Mouse (Mus musculus) layer of hippocampus, postnatal 25 days (tissue): ENCODE results near the gene Strn4. TPM values are rescaled to one million over a fixed set of nuclear protein-coding genes. Genes with fewer than 3 reads are reported as not detected.

Experiments
- DNase-seq, 2 experiments: peaks; one replicate each; pipeline ENCODE4 v3.0.0; 2022; ENCODE audit warnings: mixed read lengths in 2 of 2, low spot score in 1 of 2; ENCODE audit errors: extremely low spot score in 1 of 2
- total RNA-seq, 2 experiments: library from RNA; stranded (reverse); gene quantifications; 2 replicates each; pipeline ENCODE4 v1.2.3; 2021

Gene Strn4
- total RNA-seq, 2 experiments from 2014 or later: 322 to 327 TPM

DNA sequence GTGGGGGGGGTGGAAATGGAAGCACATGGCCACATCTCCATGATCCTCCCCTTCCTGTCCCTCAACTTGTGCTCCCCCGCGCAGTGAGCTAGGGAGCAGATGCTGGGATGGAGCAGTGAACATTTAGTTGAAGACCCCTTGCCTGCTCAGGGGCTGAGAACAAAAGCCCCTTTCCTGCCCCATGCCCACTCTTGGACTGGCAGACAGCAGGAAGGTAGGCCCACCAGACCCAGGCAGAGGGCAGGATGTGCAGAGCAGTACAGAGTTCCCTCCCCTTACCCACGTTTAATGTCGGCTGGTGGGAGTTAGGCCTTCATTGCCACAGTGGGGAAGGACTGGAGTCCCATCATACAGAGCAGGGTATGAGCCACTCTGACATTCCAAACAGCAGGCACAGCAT lies 25.4 kb downstream of the Strn4 start:
- no peak for DNase-seq

DNA sequence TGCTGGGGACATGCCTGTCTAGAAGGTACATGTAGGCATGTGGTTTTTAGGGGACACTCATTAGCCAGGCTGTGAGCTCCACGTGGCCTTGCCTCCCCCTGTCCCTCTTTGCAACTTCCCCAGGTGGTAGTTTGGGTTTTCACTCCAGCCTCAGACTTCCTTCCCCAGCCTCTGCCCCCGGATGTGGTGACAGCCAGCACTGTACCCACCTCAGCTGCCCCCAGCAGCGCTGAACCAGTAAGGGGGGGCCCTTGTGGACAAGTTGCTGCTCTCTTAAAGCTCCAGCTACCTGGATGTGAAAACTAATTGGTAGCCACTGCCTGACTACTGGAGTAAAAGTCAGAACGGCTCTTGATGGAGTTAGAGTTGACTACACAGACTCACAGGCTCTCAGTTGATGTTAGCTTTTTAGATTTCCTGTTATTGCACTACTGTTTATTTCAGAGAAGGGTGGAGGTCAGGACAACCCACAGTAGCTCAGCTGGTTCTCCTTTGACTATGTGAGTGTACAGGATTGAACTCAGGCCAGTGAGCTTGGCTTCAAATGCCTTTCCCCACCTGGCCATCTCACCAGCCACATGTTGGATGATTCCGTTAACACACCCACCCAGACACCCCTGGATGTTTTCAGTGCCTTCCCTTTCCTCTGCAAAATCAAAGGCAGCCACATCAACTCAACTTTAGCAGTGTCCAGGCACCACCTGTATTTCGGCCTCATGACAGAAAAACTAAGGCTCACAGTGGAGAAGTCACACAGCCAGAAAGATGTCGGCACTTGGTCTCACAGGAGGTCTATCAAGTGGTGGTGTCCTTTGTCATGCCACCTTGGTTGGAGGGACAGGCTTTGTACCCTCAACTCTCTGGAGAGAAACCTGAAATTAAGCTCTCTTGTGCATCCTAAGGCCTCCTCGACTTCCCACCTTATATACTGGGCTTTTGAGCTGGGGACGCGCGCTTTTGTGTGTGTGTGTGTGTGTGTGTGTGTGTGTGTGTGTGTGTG lies 26.2 kb downstream of the Strn4 start:
- DNase-seq: no peak

GRCm38 (mm10) chr7:16842645-16843063 lies 27.0 kb downstream of the Strn4 start, which contains the start of gene Prkd2:
Gene Prkd2, plus strand, starts transcription at chr7:16842902.
- DNase-seq: peak; percentile 82 to 85

GRCm38 (mm10) chr7:16843441-16844171 lies 27.9 kb downstream of the Strn4 start:
- DNase-seq: no peak

DNA sequence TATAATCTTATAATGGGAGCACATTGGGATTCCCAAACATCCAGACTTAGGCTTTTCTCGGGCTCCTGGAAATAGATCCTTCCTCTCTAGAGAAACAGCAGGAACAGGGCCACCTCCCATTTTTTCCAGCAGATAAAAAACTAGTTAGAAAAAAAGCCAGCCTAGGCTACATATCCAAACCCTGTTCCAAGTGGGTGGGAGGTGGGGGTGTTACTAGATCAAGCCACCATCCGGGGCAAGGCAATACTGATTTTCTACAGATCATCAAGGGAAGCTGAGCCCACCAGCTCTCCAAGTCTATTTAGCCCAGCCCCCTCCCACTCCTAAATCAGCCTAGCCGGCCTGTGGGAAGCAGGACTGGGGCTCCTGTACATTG lies 29.0 kb downstream of the Strn4 start:
- no peak for DNase-seq

- DNase-seq: no peak
Observed at GRCm38 (mm10) chr7:16845072-16845819, 29.6 kb downstream of the Strn4 start.

GRCm38 (mm10) chr7:16845820-16846167 lies 30.1 kb downstream of the Strn4 start:
- DNase-seq: no peak

- DNase-seq: no peak
Observed at GRCm38 (mm10) chr7:16846775-16847174, 31.1 kb downstream of the Strn4 start.

DNA sequence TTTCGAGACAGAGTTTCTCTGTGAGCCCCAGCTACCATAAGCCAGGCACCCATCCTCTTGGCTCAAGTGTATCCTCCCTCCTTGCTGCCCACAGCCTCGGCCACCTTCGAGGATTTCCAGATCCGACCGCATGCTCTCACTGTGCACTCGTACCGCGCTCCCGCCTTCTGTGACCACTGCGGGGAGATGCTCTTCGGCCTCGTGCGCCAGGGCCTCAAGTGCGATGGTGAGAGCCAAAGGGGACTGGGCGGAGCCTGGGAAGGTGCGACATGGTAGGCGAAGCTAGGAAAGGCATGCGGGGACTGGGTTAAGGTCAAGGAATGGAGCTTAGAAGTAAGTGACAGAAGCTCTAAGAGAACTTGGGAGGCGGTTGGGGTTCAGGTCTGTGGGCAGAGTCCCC lies 31.8 kb downstream of the Strn4 start:
- DNase-seq: no peak

DNA sequence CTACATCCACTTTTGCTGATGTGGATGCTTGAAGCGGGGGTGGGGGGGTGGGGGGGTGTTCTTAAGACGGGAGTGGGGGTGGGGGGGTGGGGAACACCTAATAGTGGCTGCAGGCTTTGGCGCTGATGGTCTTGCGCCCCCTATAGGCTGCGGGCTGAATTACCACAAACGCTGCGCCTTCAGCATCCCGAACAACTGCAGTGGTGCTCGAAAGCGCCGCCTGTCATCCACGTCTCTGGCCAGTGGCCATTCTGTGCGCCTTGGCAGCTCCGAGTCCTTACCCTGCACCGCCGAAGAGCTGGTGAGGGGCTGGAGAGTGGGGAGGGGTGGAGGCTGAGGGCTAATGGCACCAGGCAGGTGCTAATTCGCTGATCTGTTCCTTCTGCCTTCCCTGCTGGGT lies 32.9 kb downstream of the Strn4 start:
- DNase-seq: peak; percentile 76 to 85

DNA sequence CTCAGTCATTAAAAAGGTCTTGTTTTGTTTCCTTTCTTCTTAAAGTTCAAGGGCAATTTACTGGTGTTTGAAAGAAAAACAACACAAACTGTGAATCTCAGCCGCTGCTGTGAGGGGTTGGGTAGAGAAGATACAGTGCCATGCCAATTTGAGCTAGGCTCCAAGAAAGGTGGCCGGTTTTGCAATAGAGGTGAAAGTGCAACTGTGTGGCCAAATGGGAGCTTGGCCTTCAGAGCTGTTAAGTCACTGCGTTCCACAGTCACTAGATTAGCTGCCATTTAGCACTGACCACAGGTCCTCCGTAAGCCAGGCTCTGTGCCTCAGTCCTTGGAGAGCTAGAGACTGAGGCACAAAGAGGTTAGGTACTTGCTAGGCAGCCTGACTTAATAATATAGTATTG lies 35.9 kb downstream of the Strn4 start:
- no peak for DNase-seq

DNA sequence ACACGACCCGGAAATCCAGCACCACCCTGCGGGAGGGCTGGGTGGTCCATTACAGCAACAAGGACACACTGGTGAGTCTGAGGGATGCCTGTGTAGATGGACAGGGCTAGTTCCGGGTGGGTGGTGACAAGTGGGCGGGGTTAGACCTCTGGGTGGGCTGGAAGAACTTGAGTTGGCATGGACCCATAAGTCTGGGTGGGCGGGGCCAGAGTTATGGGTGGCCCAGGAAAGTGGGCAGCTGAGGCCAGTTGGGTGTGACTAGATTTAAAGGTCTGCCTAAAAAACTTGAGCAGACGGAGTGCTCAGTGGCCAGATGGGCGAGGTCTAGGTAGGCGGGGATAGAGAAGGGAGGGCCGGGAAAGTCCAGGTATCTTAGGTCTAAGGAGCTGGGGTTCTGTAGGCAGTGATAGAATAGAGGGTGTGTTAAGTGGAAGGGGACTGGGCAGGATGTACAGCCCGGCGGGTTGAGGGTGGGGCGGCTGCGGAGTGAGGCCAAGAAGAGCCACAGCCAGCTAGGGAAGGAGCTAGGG lies 37.7 kb downstream of the Strn4 start:
- no peak for DNase-seq

GRCm38 (mm10) chr7:16858336-16858735 lies 42.6 kb downstream of the Strn4 start:
- no peak for DNase-seq

DNA sequence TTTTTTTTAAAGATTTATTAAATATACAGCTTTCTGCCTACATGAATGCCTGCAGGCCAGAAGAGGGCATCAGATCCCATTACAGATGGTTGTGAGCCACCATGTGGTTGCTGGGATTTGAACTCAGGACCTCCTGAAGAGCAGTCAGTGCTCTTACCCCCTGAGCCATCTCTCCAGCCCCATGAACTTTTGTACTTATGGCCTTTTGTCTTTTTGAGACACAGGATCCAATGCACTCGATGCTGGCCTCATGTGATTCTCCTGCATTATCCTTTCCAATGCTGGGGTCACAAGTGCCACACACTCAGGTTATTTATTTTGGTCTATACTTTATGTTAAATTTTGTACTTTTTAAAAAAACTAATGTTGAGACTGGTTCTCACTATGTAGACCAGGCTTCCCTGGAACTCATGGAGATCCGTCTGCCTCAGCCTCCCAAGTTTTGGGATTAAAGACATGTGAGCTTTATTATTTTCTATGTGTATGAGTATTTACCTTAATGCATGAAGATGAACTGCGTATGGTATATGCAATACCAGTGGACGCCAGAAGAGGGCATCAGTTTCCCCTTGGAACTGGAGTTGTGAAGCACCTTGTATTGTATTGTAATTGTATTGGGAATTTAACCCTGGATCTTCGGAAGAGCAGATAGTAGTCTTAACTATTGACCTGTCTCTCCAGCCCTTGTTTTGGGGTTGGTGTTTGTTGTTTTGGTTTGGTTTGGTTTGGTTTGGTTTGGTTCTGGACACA lies 44.4 kb downstream of the Strn4 start:
- DNase-seq: peak in 1 of 2 experiments; percentile 77

DNA sequence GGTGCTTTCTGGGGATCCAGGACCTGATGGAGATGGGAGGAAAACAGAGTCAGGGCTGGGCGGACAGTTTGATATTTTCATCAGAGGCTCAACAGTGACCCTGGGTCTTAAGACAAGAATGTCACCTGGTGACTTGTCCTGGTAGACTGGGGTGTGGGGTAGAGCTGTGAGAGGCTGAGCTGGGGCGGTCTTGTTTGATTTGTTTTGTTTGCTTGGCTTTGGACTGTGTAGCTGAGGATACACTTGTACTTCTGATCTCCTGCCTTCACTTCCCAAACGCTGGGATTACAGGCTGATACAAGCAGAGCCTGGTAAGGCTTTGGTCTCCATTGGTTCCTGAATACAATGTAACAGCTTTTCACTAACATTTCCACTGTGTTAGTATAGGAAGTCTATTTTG lies 51.8 kb downstream of the Strn4 start:
- no peak for DNase-seq

- peak; percentile 65 to 70 for DNase-seq
Observed at GRCm38 (mm10) chr7:16869497-16869896, 53.8 kb downstream of the Strn4 start.

DNA sequence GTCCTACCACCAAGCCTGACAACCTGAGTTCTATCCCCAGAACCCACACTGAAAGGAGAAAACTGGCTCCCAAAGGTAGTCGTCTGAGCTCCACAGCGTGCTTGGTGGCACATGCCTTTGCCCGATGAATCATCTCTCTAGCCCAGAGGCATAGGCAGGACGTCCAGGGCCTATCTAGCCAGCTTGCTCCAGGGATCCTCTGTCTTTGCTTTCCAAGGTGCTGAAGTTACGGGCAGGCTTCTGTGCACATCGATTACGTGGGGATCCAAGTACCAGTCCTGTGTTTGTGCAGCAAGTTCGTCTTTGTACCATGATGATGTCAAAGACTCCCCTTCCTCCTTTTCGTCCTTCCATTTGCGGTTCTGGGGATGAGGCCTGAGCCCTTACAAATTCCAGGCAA lies 55.9 kb downstream of the Strn4 start:
- DNase-seq: no peak

DNA sequence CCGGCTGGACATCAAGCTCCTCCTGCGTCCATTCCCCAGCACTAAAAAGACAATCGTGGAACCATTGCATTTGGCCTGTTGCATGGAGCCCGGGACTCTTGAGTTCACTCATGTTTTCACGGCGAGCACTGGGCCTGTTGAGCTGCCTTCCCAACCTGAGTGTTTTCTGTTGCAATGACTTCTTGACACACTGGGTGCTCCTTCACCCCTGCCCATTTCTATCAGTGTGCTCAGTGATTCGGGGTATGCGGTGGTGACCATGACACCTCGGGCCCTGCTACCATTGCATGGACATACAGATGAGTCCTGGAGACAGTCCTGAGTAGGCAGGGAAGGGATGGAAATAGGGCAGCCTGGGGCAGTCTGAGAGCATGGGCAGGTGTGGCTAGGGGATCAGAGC lies 56.8 kb downstream of the Strn4 start:
- DNase-seq: no peak

GRCm38 (mm10) chr7:16873392-16873791 lies 57.7 kb downstream of the Strn4 start:
- no peak for DNase-seq

GRCm38 (mm10) chr7:16874190-16874589 lies 58.5 kb downstream of the Strn4 start:
- DNase-seq: peak; percentile 62 to 75
